Mouse (Mus musculus) CH12.LX (cell line): ENCODE results near the gene Nedd4.

Source experiments
- BHLHE40 ChIP-seq: IDR thresholded peaks from 2 replicates; pipeline ENCODE4 v1.6.1; 2011; ENCODE audit warnings: mild to moderate bottlenecking, low read depth, low read length, improper control_type of control experiment
- CTCF ChIP-seq, 2 experiments: IDR thresholded peaks in 1 of 2; conservative IDR thresholded peaks in 1 of 2; 2 replicates each; pipeline ENCODE4 v1.5.1; 2011 to 2012; ENCODE audit warnings: low read depth in 2 of 2, low read length in 2 of 2, improper control_type of control experiment in 1 of 2, inconsistent platforms in 1 of 2, mild to moderate bottlenecking in 1 of 2, moderate library complexity in 1 of 2
- ELF1 ChIP-seq: IDR thresholded peaks from 2 replicates; pipeline ENCODE4 v1.6.1; 2014; ENCODE audit warnings: low read depth, mild to moderate bottlenecking, inconsistent platforms, low read length, improper control_type of control experiment
- EP300 ChIP-seq: IDR thresholded peaks from 2 replicates; pipeline ENCODE4 v1.6.1; 2011; ENCODE audit warnings: low read length, improper control_type of control experiment
- KAT2A ChIP-seq: IDR thresholded peaks from 2 replicates; pipeline ENCODE4 v1.6.1; 2012; ENCODE audit warnings: low read length, improper control_type of control experiment, inconsistent platforms; ENCODE audit not compliant: insufficient replicate concordance
- MAZ ChIP-seq: IDR thresholded peaks from 2 replicates; pipeline ENCODE4 v1.6.1; 2012; ENCODE audit warnings: low read depth, mild to moderate bottlenecking, inconsistent platforms, low read length, improper control_type of control experiment, moderate library complexity
- MXI1 ChIP-seq: IDR thresholded peaks from 2 replicates; pipeline ENCODE4 v1.6.1; 2011; ENCODE audit warnings: mild to moderate bottlenecking, low read depth, low read length, improper control_type of control experiment
- POLR2A ChIP-seq: IDR thresholded peaks from 2 replicates; pipeline ENCODE4 v1.6.1; 2011; ENCODE audit warnings: low read depth, mild to moderate bottlenecking, improper control_type of control experiment, low read length
- POLR2AphosphoS2 ChIP-seq: IDR thresholded peaks from 2 replicates; pipeline ENCODE4 v1.6.1; 2011; ENCODE audit warnings: low read depth, low read length, improper control_type of control experiment
- TCF12 ChIP-seq: IDR thresholded peaks from 2 replicates; pipeline ENCODE4 v1.6.1; 2014; ENCODE audit warnings: low read depth, mild to moderate bottlenecking, inconsistent platforms, low read length, improper control_type of control experiment

GRCm38 (mm10) chr9:72797136-72797621 is 135.0 kb downstream of the Nedd4 start:
- no peak for TF ChIP-seq BHLHE40
- no peak for TF ChIP-seq MXI1
- no peak for TF ChIP-seq CTCF (conservative IDR thresholded peaks at IDR 0.05 in 1 of 2, IDR thresholded peaks at IDR 0.05 in 1 of 2; ENCODE audit: low read depth in 2 of 2, low read length in 2 of 2)
- TF ChIP-seq POLR2A, result no peak
- no peak for TF ChIP-seq KAT2A
- no peak for TF ChIP-seq EP300
- TF ChIP-seq ELF1, result no peak
- TF ChIP-seq MAZ, result no peak
- no peak for TF ChIP-seq TCF12
- TF ChIP-seq POLR2AphosphoS2, result no peak
